Mouse (Mus musculus): ENCODE data around the gene Nos2.
A peak's percentile ranks its signal among the peaks of the same experiment; 100 is the strongest.
"Not testable (repeated sequence)": the region's sequence is repeated elsewhere in the genome, so short reads cannot be mapped to it uniquely, and the experiment has no call there.

Gene Nos2

GRCm38 (mm10) chr11:78989206-78989605 is 68.6 kb downstream of the Nos2 start:
- not testable (repeated sequence) for DNase-seq (ENCODE audit: low read depth, low spot score)

- DNase-seq (ENCODE audit: low read depth, low spot score) = no peak
These were observed 69.5 kb downstream of the Nos2 start for GRCm38 (mm10) chr11:78990096-78990495.

GRCm38 (mm10) chr11:78990875-78991543 is 70.4 kb downstream of the Nos2 start:
- not testable (repeated sequence) for DNase-seq (ENCODE audit: low read depth, low spot score)

DNA sequence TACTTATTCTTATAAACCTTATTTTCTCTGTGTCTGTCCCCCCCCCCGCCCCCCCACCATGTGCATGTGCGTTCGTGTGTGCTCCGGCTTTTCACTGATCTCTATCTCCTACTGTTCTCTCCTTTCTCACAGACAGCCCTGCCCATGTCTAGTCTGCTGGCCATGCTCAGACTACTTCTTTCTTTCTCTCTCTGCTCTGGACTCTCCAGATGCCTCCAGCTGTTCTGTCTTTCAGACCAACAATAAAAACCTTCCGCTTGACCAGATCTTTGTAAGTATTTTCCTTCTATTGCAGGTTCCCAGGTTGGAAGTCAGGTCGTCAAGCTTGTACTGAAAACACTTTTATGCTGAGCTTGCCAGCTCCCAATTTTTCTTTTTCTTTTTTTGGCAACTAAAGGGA is 78.5 kb downstream of the Nos2 start:
- no peak for DNase-seq (ENCODE audit: low read depth, low spot score)

GRCm38 (mm10) chr11:79001871-79002270 is 81.3 kb downstream of the Nos2 start:
- no peak for DNase-seq (ENCODE audit: low read depth, low spot score)

GRCm38 (mm10) chr11:79002551-79002951 is 82.0 kb downstream of the Nos2 start:
- no peak for DNase-seq (ENCODE audit: low read depth, low spot score)

- peak; percentile 48 for DNase-seq (ENCODE audit: low read depth, low spot score)
These were observed 82.6 kb downstream of the Nos2 start for GRCm38 (mm10) chr11:79003053-79003768.

DNA sequence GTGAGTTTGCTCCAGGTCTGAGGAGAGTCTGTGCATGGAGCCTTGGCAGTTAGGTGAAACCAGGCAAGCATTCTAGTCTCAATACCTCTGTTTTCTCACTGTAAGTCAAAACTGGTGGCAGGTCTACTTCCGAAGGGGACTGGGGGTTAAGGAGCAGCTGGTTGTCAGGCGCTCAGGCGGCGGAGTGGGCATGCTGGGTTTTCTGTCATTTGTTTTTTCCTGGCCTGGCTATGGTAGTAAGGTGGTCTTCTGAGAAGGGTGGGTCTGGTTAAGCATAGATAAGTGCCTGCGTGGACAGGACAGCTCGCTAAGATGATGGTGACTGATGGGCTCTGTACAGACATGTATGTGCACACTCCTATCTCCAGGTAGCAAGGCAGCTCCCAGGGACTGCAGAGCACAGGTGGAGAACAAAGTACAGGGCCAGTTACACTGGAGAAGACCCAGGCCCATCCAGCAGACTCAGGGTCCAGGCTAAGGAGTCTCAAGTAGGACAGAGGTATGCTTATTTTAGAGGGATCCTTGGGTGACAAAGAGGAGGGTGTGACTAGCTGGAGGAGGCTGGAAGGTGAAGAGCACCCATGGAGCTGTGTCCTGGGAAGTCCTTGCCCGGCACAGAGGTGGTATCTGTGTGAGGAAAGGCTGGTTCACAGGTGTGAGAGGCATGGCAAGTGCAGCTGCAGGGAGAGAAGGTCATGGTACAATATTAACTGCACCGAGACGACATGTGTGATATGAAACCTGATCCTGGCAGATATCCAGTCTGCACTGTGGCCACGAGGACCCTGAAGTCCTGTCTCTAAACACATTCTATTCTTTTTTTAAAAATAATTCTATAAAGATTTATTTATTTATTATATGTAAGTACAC is 83.4 kb downstream of the Nos2 start:
- no peak for DNase-seq (ENCODE audit: low read depth, low spot score)

DNA sequence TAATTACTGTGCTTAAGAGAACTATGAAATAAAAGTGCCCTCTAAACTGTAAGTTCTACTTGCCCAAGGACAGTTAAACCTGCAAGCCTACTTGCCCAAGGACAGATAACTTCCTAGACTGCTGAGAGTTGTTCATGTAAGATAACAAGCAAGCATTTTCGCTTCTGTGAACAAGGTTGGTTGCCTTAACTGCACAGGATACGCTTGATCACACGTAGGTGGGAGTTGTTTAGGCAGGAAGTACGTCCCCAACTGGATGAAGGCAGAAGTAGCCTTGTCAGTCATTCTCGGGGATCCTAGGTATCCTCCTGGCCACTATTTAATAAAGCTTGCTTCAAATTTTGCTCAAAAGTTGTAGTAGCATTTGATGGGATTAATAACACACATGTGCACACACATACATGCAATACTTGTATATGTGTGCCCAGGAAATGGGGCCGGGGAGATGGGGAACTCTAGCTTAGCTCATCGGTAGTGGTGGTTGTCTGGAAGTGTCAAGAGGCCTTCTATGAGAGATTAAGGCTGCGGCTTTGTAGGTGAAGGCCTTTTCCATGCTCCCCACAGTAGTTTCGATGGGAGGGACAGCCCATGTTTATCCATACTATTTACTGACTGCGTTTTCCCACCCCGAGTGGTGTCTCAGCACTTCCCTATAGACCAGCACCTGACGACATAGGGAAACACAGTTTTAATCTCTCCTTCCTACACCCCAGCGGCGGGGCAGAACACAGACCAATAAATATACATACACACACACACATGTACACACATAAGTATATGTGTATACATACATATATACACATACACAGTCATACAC is 85.2 kb downstream of the Nos2 start:
- peak; percentile 33 for DNase-seq (ENCODE audit: low read depth, low spot score)

- peak; percentile 26 for DNase-seq (ENCODE audit: low read depth, low spot score)
These were observed 85.8 kb downstream of the Nos2 start for GRCm38 (mm10) chr11:79006417-79006816.

DNA sequence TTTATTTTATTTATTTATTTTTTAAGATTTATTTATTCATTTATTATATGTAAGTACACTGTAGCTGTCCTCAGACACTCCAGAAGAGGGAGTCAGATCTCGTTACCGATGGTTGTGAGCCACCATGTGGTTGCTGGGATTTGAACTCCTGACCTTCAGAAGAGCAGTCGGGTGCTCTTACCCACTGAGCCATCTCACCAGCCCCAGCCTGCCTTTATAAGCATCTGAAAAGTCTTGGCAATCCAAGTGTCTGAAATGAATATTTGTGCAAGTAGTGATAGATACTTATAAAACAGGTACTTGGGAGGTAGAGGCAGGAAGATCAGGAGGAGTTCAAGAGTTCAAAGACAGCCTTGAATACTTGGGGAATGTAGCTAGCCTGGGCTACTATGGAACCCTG is 86.8 kb downstream of the Nos2 start:
- DNase-seq (ENCODE audit: low read depth, low spot score) = not testable (repeated sequence)

DNA sequence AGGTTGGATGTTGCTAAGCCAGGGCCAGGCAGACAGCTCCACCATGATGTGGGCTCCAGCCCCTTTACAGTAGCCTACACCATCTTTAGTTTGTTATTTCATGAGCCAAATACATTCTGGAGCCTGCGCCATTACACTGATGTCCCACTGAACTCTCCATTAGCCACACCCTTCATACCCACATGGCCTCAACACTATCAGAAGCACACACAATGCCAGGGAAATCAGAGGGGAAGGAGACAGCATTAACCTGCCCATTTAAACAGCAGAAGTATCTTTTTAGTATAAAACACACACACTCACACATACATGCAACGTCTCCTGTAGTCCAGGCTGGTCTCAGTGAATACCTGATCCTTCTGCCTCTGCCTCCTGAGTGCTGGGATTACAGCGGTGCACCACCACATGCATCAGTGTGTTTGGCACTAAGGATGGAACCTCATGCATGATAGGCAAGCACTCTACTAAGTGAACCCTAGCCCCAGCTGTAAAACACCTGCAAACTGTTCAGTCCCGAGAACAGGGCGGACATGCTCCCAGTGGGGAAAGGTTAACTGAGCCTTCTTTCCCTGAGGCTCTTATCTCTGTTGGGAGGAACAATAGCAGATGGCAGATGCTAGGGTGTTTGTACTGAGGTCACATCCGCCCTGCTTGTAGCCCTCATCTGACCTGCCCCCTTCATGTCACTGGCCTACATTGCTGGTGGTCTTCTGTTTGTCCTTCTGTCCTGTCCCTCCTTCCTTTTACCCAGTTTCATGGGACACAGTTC is 87.6 kb downstream of the Nos2 start:
- no peak for DNase-seq (ENCODE audit: low read depth, low spot score)

GRCm38 (mm10) chr11:79008891-79009290 is 88.3 kb downstream of the Nos2 start:
- DNase-seq (ENCODE audit: low read depth, low spot score) = no peak

Data from CD4-positive helper T cell, adult 2 months (primary cell).